Mouse (Mus musculus): ENCODE measurements around the gene Gtf3a.
"Not testable (repeated sequence)": the region's sequence is repeated elsewhere in the genome, so short reads cannot be mapped to it uniquely, and the experiment has no call there.

Gene Gtf3a

DNA sequence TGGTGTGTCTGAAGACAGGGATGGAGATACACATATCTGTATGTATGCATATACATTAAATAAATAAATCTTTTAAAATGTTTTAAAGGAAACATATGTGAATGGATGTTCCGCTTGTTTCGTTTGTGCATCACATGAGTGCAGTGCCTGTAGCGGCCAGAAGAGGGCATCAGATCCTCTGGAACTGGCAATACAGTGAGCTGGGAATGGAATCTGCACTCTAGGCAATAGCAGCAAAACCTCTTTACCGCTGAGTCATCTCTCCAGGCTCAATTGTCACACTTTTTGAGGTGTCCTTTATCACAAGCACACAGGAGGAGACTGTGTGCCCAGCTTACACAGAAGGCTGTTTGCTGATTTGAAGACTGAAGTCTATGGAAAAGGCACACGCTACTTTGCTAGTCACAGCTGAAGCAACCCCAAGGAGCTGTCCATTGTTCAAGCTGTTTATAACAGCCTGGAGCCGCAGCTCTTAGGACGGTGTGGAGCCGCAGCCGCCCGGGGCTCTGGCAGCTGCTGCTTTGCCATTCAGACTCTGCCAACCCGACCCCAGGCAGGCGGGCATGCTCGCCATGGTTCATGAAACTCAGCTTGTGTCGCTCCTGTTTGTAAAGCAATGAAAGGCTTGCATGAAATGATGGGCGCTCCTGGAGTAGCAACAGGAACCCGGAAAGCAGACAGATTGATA is 9.2 kb upstream of the Gtf3a start:
- no peak for DNase-seq

DNA sequence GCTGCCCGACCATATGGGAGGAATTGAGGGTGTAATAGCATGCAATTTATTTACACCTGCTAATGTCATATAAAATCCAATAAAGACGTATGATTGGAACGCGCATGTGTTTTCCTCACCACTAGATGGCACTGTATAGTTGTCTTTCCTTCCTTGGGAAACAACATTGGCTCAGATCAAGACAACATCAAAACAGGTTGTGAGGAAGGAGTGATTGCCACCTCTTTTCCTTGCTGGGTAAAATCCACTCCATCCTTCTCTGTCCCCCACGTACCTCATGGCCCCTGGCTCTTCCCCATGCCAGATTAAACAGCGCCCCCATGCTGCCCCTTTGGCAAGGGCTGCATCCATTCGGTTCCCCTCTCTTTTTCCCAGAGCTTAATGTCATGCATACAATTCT is 8.2 kb upstream of the Gtf3a start:
- DNase-seq = no peak

DNA sequence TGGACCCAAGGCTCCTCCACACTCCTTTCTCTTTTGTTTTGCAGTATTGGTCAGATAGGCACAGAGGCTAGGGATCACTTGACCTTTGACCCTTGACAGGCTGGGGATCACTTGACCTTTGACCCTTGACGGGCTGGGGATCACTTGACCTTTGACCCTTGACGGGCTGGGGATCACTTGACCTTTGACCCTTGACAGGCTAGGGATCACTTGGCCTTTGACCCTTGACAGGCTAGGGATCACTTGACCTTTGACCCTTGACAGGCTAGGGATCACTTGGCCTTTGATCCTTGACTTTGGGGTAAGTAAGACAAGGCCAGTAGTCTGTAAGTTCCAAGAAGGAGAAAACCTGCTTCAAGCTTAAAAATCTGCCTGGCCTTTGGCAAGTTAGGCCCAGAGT is 6.5 kb upstream of the Gtf3a start:
- DNase-seq = not testable (repeated sequence)

DNA sequence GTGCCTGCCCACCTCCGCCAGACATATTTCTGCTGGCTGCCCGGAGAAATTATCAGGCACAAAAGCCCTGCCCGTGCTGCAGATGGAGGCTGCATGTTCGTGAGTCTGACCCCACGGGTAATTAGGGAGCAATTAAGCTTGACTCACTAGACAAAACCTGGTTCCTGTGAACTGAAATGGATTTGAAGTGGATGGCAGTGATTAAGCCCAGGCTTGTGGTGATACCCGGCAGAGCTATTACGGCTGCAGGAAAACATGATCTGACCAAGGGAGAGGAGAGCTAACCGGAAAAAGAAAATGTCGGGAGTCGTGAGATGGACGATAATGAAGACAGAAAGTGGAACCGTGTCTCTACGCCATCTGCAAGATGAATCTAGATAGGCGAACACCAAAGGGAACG is 5.5 kb upstream of the Gtf3a start:
- DNase-seq = no peak

DNA sequence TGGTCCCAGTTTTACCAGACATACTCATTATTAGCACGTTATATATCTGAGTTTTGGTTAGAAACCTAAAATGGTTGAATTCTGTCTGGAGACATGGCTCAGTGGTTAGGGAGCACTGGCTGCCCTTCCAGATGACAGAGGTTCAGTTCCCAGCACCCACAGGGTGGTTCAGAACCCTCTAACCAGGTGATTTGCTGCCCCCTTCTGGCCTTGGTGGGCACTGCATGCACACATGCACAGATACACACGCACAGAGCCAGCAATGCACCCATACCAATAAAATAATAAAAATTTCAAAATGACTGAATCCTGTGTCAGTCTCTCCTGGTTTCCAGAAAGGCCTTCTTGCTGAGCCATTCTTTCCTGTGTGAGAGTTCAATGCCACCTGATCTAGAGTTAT is 3.9 kb upstream of the Gtf3a start:
- DNase-seq = peak; percentile 29

DNA sequence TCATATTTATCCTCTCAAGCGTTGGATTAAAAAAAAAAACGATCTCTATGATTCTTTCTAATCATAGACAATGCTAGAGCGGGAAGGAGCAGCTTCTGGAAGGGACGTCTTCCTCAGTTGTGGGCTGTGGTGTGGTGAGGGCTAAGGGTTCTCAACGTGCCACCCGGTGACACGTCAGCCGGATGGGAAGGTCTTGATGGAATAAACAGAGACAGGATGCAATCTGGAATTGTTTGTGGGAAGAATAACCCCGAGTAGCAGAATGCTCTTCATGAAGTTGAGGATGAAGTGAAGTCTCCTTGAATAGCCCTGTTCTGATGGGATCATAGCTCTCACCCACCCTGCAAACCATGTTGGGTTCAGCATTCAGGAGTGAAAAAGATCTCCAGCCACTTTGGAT is 1.8 kb upstream of the Gtf3a start:
- no peak for DNase-seq

DNA sequence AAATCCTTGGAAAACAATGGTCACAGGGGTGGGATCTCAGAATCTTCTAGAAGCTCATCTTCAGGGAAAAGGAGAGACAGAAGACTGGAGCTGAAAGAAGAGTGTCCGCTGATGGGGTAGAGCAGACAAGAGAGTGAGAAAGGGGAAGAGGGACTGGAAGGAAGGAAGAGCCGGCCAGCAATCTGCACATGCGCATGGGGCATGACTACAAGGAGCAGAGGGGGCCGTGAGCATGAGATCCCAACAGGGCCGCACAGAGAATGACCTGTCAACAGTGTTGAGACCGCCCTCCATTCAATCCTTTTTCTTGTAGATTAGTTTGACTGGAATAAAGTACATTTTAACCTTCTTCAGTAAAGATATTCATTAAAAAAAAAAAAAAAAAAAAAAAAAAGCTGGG is 960 bp upstream of the Gtf3a start:
- DNase-seq = peak; percentile 24

DNA sequence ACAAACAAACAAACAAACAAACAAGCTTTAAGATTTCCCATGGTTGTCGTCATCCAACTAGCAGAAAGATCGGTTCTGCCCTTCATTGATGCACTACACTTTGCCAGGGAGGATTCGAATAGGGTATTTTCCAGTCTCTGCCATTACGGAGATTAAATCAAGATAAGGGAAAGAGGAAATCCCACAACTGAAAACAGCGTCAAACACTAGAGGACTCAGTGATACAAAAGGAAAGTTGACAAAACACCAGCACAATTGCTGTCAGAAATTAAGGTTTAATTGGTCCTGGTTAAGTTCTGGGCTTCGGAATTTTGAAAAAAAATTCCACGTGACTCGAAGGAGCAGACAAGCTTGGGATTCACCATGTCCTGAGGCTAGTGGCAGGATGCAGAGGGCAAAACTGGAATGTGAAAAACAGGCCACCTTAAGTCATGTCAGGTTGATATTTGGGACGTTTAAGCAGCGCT is 383 bp upstream of the Gtf3a start:
- DNase-seq = no peak

DNA sequence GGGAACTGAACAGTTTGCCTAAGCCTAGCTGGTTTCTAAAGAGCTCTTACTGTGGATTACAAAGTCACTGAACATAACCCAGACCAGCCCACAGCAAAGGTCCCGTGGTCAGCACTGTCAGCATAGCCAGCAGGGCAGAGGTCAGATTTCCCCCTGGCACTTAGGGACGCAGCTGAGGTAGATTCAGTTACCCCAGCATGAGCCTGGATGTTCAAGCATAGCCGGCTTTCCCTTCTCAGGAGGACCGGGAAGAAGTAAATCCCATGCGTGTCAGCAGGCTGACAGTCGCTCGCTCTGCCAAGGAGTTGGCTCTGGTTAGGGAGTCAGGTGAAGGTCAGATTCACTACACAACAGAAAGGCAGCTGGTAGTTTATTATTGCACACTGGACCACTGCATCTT is 6.1 kb downstream of the Gtf3a start:
- DNase-seq = no peak

DNA sequence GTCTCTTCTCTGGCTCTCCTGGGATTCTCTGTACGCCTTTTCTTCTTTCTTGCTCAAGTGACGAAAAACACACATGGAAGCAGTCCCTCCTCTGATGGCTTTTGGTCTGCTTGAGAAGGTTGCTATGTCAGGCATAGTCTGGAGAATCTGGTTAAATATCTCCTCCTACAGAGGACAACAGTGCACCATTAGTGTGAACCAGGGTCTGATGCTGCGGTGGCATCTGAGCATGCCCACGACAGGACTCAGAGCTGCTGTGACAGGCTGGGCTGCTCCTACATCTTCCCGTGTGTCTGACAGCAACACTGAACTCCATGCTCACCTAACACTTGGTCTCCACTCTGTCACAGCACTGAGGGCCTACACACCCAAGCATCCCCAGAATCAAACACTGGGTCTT is 7.2 kb downstream of the Gtf3a start:
- DNase-seq = no peak

DNA sequence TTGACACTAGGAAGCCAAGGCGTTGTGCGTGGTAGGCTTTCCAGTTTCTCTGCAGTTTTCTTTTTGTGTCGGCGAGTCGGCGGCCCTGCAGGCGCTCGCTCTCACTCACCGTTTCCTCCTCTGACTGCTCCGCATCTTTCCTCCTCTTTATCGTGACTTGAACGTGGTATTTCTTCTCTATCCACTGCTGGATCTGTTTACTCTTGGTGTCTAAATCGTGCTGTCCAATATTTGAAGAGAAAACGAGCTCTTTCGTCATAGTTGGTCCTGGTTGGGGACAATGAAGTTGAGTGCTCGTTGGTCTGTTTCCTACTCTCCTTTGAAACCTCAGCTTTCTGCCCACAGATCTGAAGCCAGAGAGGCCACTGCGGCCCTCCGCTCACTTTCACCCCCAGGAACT is 8.2 kb downstream of the Gtf3a start:
- DNase-seq = no peak

DNA sequence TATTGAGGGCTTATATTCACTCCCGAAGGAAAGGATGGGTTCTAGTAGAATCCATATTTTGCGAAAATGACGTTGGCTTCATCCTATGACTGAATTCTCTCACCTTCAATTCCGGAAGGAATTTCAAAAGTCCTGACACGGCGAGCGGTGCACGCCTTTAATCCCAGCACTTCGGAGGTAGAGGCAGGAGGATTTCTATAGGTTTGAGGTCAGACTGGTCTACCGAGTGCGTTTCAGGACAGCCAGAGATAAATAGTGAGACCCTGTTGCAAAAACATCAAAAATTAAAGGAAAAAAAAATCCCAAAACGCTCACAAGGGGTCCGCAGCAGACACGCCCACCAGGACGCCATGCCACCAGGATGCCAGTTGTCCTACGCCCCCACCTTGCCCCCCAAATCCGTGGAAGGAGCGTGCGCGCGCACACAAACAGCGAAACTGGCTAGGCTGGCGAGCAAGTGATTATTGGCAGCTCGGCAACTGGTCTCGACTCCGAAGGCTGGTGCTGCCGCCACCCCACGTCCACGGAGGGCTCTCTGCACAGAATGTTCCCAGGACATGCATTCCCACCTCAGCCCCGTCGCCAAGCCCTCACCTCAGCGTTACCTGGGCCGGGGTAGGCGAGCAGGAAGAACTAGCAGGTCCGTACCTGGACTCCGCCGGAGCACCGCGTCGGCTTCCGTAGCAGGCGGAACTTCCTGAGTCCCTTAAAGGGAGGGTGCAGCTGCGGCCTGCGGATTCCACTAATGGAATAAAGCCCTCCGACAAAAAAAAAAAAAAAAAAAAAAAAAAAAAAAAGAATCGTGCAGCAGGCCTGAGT is 14.9 kb downstream of the Gtf3a start, which contains the start of gene Mtif3:
Gene Mtif3 (minus strand): TSS at position 683 of the 819 bp plus-strand sequence.
- DNase-seq = peak; percentile 86

DNA sequence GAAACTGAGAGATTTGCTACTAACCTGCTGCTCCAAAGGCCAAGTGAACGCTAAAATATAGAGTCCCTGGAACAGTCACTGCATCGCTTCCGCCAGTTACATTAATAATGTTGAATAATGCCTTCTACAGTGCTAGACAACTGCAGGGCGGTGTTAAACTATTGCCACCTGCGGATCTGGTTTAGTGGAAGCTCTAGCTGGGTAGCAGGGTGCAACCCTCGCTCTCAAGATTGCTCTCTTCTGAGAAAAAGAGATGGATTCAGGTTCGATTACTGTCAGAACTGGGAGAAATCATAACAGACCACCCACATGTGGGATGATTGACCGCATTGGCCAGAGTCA is 15.5 kb downstream of the Gtf3a start:
- DNase-seq = no peak

DNA sequence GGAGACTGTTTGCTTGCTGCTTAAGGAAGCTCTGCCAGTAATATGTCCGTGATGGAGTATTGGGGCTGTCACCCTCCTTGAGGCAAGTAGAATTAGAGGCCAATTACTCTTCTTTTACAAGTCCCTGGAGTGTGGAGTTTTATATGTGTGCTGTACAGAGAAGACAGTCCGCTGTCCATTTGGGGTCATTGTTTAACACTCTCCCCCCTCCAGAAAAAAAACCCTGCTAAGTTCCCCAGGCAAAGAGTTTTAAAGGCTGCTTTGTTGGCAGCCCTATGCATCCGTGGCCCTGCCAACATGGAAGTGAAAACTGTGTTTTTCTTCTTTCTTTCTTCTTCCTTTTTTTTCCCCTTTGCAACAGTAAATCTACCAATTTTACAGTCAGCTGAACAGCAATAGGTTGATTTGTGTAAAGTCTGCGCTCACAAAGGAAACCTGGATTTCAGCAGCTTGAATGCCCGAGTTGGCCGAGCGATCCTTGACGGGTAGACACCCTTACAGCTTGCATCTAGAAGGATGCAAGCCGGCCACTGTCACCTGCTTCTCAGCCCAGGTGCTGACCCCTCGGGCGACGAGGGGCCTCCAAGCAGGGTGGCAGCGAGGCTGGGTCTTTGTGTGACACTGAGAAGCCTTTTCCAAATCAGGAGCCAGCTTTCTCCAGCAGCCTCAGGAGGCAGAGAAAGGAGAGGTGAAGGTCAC is 20.4 kb downstream of the Gtf3a start:
- no peak for DNase-seq

DNA sequence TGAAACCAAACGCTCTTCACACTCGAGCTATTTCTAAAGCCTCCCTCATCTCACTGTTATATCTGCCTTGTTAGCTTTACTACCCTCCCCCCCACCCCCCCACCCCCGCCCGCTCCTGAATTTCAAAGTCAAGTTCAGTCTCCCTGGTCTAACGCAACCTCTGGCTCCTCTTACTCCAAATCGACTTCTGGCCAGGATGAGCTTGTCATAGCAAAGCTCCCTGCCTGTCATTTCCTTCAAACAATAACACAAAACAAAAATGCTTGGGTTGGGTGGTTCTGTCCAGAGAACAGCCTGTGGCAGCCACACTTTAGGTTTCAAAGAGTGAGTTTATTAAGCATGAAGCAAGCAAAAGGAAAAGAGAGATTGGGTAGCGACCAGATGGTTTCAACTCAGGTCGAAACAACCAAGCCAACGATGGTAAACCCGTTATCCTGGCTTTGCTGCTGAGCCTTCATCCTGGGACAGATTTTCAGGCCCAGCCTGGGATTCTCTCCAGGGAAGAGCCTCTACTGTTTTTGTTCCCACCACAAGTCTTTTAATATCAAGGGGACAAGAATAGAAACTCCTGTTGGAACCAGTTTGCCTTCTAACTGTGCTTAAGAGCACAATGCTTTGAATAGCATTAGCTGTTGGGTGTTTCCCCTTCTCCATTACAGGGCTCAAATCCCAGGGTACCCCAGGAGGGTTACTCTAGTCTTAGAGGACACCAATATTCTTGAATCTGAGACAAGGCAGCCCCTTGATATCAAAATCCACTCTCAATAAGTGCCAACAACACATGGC is 23.5 kb downstream of the Gtf3a start:
- no peak for DNase-seq

DNA sequence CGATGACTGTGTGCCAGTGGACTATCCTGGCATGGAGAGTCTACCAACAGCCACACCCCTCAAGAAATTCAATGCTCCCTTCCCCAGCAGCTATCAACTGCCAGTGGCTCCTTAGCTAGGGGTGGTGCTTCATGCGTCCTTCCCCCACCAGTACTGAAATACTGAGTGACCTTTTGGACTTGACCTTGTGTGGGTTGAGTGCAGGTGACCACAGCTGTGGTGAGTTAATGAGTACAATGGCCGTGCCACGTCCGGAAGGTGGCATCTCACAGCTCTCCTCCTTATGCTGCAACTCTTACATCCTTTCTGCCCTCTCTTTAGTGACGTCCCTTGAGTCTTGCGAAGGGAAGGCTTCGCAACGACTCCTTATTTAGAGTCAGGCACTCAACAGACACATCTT is 24.9 kb downstream of the Gtf3a start:
- DNase-seq = no peak

DNA sequence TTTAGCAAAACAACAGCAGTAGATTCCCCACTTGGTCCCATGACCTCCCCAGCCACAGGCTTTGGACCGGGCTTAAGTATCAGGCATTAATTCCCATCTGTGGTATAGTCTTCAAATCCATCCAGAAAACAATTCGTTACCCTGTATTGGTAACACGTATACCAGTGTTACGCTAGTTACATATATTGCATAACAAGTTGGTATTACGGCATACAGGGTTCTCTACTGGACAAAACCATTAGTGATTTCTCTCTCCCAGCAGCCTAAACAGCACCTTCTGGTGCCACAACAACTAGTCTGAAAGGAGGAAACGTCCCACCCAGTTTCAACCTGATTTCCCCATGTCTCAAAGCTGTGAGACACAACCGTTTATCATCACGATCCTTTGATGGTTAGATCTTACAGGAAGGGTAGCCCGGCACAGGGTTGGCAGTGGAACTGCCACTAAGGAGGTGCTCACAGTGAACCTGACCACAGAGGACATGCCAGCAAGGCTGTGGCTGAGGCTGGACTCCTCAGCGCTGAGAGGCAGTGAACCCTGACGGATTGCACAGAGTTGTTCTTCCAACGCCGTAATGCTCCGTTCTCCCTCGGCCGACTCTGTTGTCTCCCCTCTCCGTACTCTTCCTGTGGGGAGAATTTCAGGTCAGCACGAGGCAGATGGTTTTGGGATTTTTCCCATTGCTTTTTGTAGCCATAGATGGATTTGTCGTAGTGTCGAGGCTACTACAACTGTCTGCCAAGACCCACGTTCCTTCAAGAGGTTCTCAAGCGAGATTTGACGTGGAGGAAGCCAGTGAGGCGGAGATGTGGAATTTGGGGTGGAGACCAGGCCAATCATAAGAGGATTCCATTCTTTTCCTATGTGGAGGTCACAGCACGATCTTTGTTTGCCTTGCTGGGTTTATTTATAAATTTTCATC is 25.7 kb downstream of the Gtf3a start:
- DNase-seq = no peak

DNA sequence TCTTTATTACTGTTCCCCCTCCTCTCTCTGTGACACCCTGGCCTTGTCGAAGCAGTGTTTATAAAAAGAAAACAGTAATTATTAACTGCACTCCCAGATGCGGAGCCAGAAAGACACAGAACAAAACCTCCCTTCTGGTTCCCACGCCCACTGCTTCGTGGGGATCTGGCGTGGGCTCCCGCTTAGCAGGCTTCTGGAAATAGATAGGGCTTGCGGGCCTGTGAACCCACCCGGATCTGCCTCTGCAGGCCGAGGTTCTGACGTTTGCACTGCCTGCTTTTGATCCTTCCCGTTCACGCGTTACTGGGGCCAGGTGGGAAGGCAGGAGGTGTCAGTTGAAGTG is 26.3 kb downstream of the Gtf3a start:
- no peak for DNase-seq

DNA sequence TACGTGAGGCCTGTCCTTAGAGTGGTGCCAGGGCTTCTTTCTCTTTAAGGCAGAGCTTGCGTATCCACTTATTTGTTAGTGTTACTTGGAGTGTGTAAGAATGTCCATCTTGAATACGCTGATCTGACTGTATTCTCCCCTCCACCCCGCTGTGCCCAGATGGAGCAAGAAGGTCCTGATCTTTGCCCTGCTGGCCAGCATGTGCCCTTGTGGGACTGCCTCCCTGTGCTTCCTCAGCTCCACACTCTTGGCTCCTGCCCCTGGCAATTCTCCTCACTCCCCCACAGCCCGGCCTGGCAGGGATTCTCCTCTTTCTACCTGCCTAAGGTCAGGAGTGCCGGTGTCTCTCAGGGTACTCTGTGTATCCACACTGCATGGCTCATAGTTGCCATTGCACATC is 32.9 kb downstream of the Gtf3a start:
- DNase-seq = no peak

DNA sequence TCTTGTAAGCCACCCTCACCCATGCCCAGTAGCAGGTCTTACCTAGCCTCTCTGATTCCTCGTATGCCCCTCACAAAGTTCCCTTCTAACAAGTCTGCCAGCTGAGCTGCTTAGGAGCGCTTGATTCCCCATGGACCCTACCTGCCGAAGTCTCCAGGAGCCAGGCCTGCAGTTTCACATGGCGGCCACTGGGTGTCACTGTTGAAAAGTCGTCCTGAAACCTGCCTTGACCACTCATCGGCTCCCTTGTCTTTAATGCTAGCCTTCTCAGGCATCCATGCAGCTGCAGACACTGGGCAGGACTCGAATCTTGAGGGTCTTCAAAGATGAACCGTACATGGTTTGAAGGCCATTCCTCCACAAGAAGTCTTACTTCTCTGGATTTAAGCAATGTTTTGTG is 34.8 kb downstream of the Gtf3a start:
- DNase-seq = peak; percentile 57

DNA sequence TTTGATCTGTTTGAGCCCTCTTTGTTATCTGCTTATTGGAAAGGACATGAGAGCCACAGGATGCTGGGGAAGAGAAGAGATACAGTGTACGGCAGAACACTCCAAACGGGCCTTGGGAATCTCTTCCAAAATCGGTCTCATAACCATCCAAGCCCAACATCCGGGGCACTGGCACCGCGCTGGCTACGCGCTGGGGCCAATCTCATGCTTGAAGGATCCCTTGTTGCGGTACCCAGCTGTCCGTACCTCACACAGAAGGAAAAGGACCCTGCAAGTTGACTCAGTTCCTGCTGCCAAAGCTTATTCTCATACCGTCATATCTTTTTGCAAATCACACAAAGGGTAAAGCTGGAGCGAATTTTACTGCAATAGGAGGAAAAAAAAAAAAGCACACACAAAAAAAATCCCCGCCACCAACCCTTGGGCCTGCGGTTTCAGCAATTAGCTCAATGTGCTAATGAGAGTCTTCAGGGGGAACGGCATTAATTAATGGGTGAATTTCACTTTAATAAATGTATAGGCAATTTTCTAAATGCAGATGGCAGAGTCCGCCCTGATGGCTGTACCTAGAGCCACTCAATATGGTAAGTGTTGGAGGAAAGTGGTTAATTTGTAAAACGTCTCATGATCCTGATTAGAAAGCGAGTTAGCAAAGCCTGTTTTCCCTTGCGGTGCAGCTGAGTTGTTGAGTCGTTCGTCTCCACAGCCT is 37.4 kb downstream of the Gtf3a start:
- DNase-seq = no peak
